Mouse (Mus musculus) retina, postnatal 1 day (tissue): ENCODE results near the gene Ercc8.

Source experiments
- DNase-seq: peaks from one replicate; pipeline ENCODE4 v3.0.0-alpha.2; 2012

Ercc8 gene

GRCm38 (mm10) chr13:108158465-108159240, at the start of gene Ercc8, which contains the start of gene Ndufaf2:
TSS of gene Ercc8 (plus strand) at chr13:108158731.
TSS of gene Ndufaf2 (minus strand) at chr13:108158623.
- peak; percentile 97 for DNase-seq

GRCm38 (mm10) chr13:108110929-108111328, 47.6 kb upstream of the Ercc8 start:
- DNase-seq, result no peak

GRCm38 (mm10) chr13:108113536-108113935, 45.0 kb upstream of the Ercc8 start:
- DNase-seq, result no peak

GRCm38 (mm10) chr13:108114257-108114656, 44.3 kb upstream of the Ercc8 start:
- peak; percentile 14 for DNase-seq

- no peak for DNase-seq
Observed at GRCm38 (mm10) chr13:108117654-108118053, 40.9 kb upstream of the Ercc8 start.

GRCm38 (mm10) chr13:108118188-108118587, 40.3 kb upstream of the Ercc8 start:
- DNase-seq, result no peak

GRCm38 (mm10) chr13:108119411-108120310, 38.9 kb upstream of the Ercc8 start:
- DNase-seq, result no peak

GRCm38 (mm10) chr13:108123109-108123723, 35.3 kb upstream of the Ercc8 start:
- DNase-seq, result peak; percentile 33

GRCm38 (mm10) chr13:108124096-108124495, 34.4 kb upstream of the Ercc8 start:
- DNase-seq, result peak; percentile 60

- no peak for DNase-seq
Observed at GRCm38 (mm10) chr13:108126246-108126645, 32.3 kb upstream of the Ercc8 start.

- peak; percentile 64 for DNase-seq
Observed at GRCm38 (mm10) chr13:108127130-108127529, 31.4 kb upstream of the Ercc8 start.

GRCm38 (mm10) chr13:108127883-108128282, 30.6 kb upstream of the Ercc8 start:
- DNase-seq, result no peak

GRCm38 (mm10) chr13:108129070-108129469, 29.5 kb upstream of the Ercc8 start:
- peak; percentile 33 for DNase-seq

GRCm38 (mm10) chr13:108130737-108131136, 27.8 kb upstream of the Ercc8 start:
- DNase-seq, result no peak

GRCm38 (mm10) chr13:108132031-108132819, 26.3 kb upstream of the Ercc8 start:
- peak; percentile 17 for DNase-seq

GRCm38 (mm10) chr13:108135617-108136016, 22.9 kb upstream of the Ercc8 start:
- DNase-seq, result no peak

GRCm38 (mm10) chr13:108138403-108138977, 20.0 kb upstream of the Ercc8 start:
- no peak for DNase-seq

GRCm38 (mm10) chr13:108144086-108144485, 14.4 kb upstream of the Ercc8 start:
- DNase-seq, result no peak

- peak; percentile 48 for DNase-seq
Observed at GRCm38 (mm10) chr13:108151782-108152181, 6.7 kb upstream of the Ercc8 start.

- peak; percentile 80 for DNase-seq
Observed at GRCm38 (mm10) chr13:108152650-108153372, 5.7 kb upstream of the Ercc8 start.

GRCm38 (mm10) chr13:108157156-108157555, 1.4 kb upstream of the Ercc8 start:
- no peak for DNase-seq
